Mouse (Mus musculus) 416B (cell line): ENCODE measurements at regions not wholly inside any gene's neighbourhood (a gene's known extent, or its start where the extent isn't known, plus 50 kb on each side); places are given as distances from the start of the nearest gene placed in this dataset.
A peak's percentile ranks its signal among the peaks of the same experiment; 100 is the strongest.

ENCODE experiments used
- DNase-seq: peaks from one replicate; pipeline ENCODE4 v3.0.0; 2011; ENCODE audit warnings: low read depth

GRCm38 (mm10) chr12:48929035-48929434 is 453.4 kb upstream of the Foxg1 start:
- DNase-seq, result no peak

GRCm38 (mm10) chr12:48946505-48946904 is 436.0 kb upstream of the Foxg1 start:
- DNase-seq, result peak; percentile 0

- DNase-seq, result no peak
Observed at GRCm38 (mm10) chr12:48959289-48960005, 423.0 kb upstream of the Foxg1 start.

- no peak for DNase-seq
Observed at GRCm38 (mm10) chr12:48960056-48960455, 422.4 kb upstream of the Foxg1 start.

GRCm38 (mm10) chr12:48963451-48963850 is 419.0 kb upstream of the Foxg1 start:
- DNase-seq, result no peak
